ENCODE assay signal across 8 mouse cellular contexts in genomic region chr2:76114734-76115133, GRCm38 (mm10).
DNase-seq lines count a peak whose midpoint lies in the region; ATAC-seq and TF ChIP-seq lines count a peak whose summit lies in the region.

No protein-coding gene starts in this region.

- in situ Hi-C loops in CH12.LX (cut with MboI; ENCODE audit: low pct_ligation_motif_present, low pct_unique_long_range_greater_than_20kb, low sequenced_read_pairs): no loop called here

- dilution Hi-C loops in CH12.LX (cut with MboI; ENCODE audit: extremely low pct_ligation_motif_present, extremely low pct_unique_long_range_greater_than_20kb, low sequenced_read_pairs): no loop called here

- TF ChIP-seq CTCF in CH12.LX (conservative IDR thresholded peaks at IDR 0.05 in 1 of 2, IDR thresholded peaks at IDR 0.05 in 1 of 2; ENCODE audit: low read depth in 2 of 2, low read length in 2 of 2): peak; percentile 95 to 99
- TF ChIP-seq CTCF in lung, postnatal 0 days (IDR thresholded peaks at IDR 0.05): peak; percentile 89

- 19% methylated on average over 6 of the region's 6 CpGs for WGBS in lung, postnatal 0 days

- no peaks in the 10 kb centered on the region for H3K9me3 ChIP-seq in CH12.LX (replicated peaks; ENCODE audit: low read length)
- no peaks in the 10 kb centered on the region for H3K9me3 ChIP-seq in lung, postnatal 0 days (ENCODE audit: low read length)

- H3K36me3 ChIP-seq in CH12.LX (replicated peaks in 1 of 2; ENCODE audit: control insufficient read depth in 1 of 2, insufficient read depth in 1 of 2, low read length in 1 of 2): no peaks in the 10 kb centered on the region
- no peaks in the 10 kb centered on the region for H3K36me3 ChIP-seq in lung, postnatal 0 days (ENCODE audit: insufficient read depth, low read length)

- no peak for TF ChIP-seq POLR2A in CH12.LX (IDR thresholded peaks at IDR 0.05; ENCODE audit: low read depth, low read length)

- H3K79me2 ChIP-seq in CH12.LX (replicated peaks; ENCODE audit: control insufficient read depth, extremely low read depth, insufficient read depth, poor library complexity, severe bottlenecking): no peaks in the 10 kb centered on the region

- H3K4me3 ChIP-seq in CH12.LX (replicated peaks in 1 of 3; ENCODE audit: low read depth in 2 of 3, low read length in 2 of 3, poor library complexity in 1 of 3): no peak overlapping the region
- H3K4me3 ChIP-seq in lung, postnatal 0 days (ENCODE audit: low read depth, low read length): no peak overlapping the region

- ATAC-seq in lung, postnatal 0 days: no peak

- no peak overlapping the region for H3K9ac ChIP-seq in CH12.LX (ENCODE audit: insufficient read depth, low read depth)
- no peak overlapping the region for H3K9ac ChIP-seq in lung, postnatal 0 days (replicated peaks; ENCODE audit: low read depth)

- H3K27me3 ChIP-seq in CH12.LX (replicated peaks): no peaks in the 10 kb centered on the region
- H3K27me3 ChIP-seq in lung, postnatal 0 days (replicated peaks; ENCODE audit: insufficient read depth, low read length): no peaks in the 10 kb centered on the region

- TF ChIP-seq EP300 in CH12.LX (IDR thresholded peaks at IDR 0.05; ENCODE audit: low read length): no peak
- no peak for TF ChIP-seq EP300 in lung, postnatal 0 days (IDR thresholded peaks at IDR 0.05)

- no peak overlapping the region for H3K27ac ChIP-seq in CH12.LX (ENCODE audit: insufficient read depth, low read depth)
- no peak overlapping the region for H3K27ac ChIP-seq in lung, postnatal 0 days (ENCODE audit: low read length)

- peaks cover 0 to 5% of the 10 kb centered on the region in 2 experiments; a peak in 2 of 4 replicates for H3K4me1 ChIP-seq in CH12.LX (ENCODE audit: control insufficient read depth in 1 of 2, insufficient read depth in 2 of 2)
- H3K4me1 ChIP-seq in lung, postnatal 0 days (ENCODE audit: insufficient read depth, low read depth, low read length): no peaks in the 10 kb centered on the region

- peak; percentile 42 for DNase-seq in adrenal gland, postnatal 25 days
- DNase-seq in adrenal gland, adult 2 months: no peak
- DNase-seq in layer of hippocampus, adult 11-12 months (ENCODE audit: low spot score): peak; percentile 24
- DNase-seq in layer of hippocampus, postnatal 36 days: no peak
- DNase-seq in CH12.LX (ENCODE audit: extremely low read depth): peak; percentile 60
- DNase-seq in embryo, embryonic 10.5 days (ENCODE audit: low spot score): peak; percentile 84
- peak; percentile 70 for DNase-seq in lung, postnatal 0 days (ENCODE audit: low spot score)
- DNase-seq in thymus, postnatal 14 days: peak; percentile 34

- H3K4me2 ChIP-seq in CH12.LX (ENCODE audit: insufficient read depth, low read depth, poor library complexity, severe bottlenecking): no peak overlapping the region; the same call in 1 of the 2 replicates
- no peak overlapping the region for H3K4me2 ChIP-seq in lung, postnatal 0 days (replicated peaks; ENCODE audit: low read depth, low read length)

- peak; percentile 84 for TF ChIP-seq RAD21 in CH12.LX (IDR thresholded peaks at IDR 0.05; ENCODE audit: low read depth, low read length)

TF ChIP-seq in CH12.LX, 34 proteins besides CTCF, POLR2A, EP300 and RAD21:
- TF ChIP-seq GABPA (IDR thresholded peaks at IDR 0.05; ENCODE audit: insufficient replicate concordance, low read depth, low read length) (no peak), ZNF384 (IDR thresholded peaks at IDR 0.05; ENCODE audit: low read depth, low read length) (no peak), SIN3A (IDR thresholded peaks at IDR 0.05; ENCODE audit: low read length) (no peak), MAX (IDR thresholded peaks at IDR 0.05; ENCODE audit: low read length) (no peak), ELF1 (IDR thresholded peaks at IDR 0.05; ENCODE audit: low read depth, low read length) (no peak), BHLHE40 (IDR thresholded peaks at IDR 0.05; ENCODE audit: low read depth, low read length) (no peak), SMC3 (IDR thresholded peaks at IDR 0.05; ENCODE audit: low read depth, low read length) (peak; percentile 77), MYC (IDR thresholded peaks at IDR 0.05; ENCODE audit: low read depth, low read length) (0 out of 2 replicates have a peak, but pooled peaks have one; percentile 54), ZC3H11A (IDR thresholded peaks at IDR 0.05; ENCODE audit: low read depth, low read length) (peak; percentile 28; the same call in 1 of the 2 replicates), JUND (conservative IDR thresholded peaks at IDR 0.05; ENCODE audit: low read depth, low read length) (no peak), TCF12 (IDR thresholded peaks at IDR 0.05; ENCODE audit: low read depth, low read length) (0 out of 2 replicates have a peak, but pooled peaks have one; percentile 26), IRF4 (IDR thresholded peaks at IDR 0.05; ENCODE audit: low read depth, low read length) (peak; percentile 46; the same call in 1 of the 2 replicates), PAX5 (IDR thresholded peaks at IDR 0.05; ENCODE audit: low read length) (no peak), ZKSCAN1 (IDR thresholded peaks at IDR 0.05; ENCODE audit: borderline replicate concordance, low read depth, low read length) (no peak)

Comparison
In these comparisons a context has a peak if more than half of its experiments do, and no peak if none do; other contexts are left out.
1. DNase-seq: peak in adrenal gland, postnatal 25 days (single experiment), layer of hippocampus, adult 11-12 months (single experiment), CH12.LX (single experiment), embryo, embryonic 10.5 days (single experiment), lung, postnatal 0 days (single experiment) and thymus, postnatal 14 days (single experiment); none in adrenal gland, adult 2 months (single experiment) and layer of hippocampus, postnatal 36 days (0 of 2).